Mouse (Mus musculus) liver, embryonic 12.5 days (tissue): ENCODE results near the gene 2310003L06Rik. TPM values are rescaled to one million over a fixed set of nuclear protein-coding genes. Genes with fewer than 3 reads are reported as not detected.

ENCODE experiments used
- polyA plus RNA-seq: library from polyadenylated mRNA; unstranded; fragments of >200 nt; fragmentation: Nextera tagmentation; extraction: Ambion mirVana; gene quantifications from 2 replicates; pipeline ENCODE4 v1.2.1, GENCODE M21; 2016

2310003L06Rik gene
- polyA plus RNA-seq, 1 experiment from 2014 or later: not detected

Other genes starting within 250 kb of the 2310003L06Rik start
- gene Csn1s2a, start 194.9 kb upstream of the 2310003L06Rik start, polyA plus RNA-seq: not detected in 2 replicates
- gene Csn1s2b, start 161.4 kb upstream of the 2310003L06Rik start, polyA plus RNA-seq: not detected in 2 replicates
- gene Prr27, start 143.8 kb upstream of the 2310003L06Rik start, polyA plus RNA-seq: not detected in 2 replicates
- not detected in 2 replicates for gene Odam, start 84.4 kb upstream of the 2310003L06Rik start, polyA plus RNA-seq
- 0.12 TPM in 1 of 2 replicates, not detected in the other for gene Csn3, start 43.9 kb upstream of the 2310003L06Rik start, polyA plus RNA-seq
- gene Gm28434, start 58 bp downstream of the 2310003L06Rik start, polyA plus RNA-seq: not detected in 2 replicates
- not detected in 2 replicates for gene Cabs1, start 10.0 kb downstream of the 2310003L06Rik start, polyA plus RNA-seq
- gene Smr3a, start 33.1 kb downstream of the 2310003L06Rik start, polyA plus RNA-seq: not detected in 2 replicates
- not detected in 2 replicates for gene Smr2, start 117.1 kb downstream of the 2310003L06Rik start, polyA plus RNA-seq
- gene Gm11116, start 142.1 kb downstream of the 2310003L06Rik start, polyA plus RNA-seq: not detected in 2 replicates
- not detected in 2 replicates for gene Gm11115, start 184.6 kb downstream of the 2310003L06Rik start, polyA plus RNA-seq